Mouse (Mus musculus) kidney, postnatal 36 days (tissue): ENCODE data around the gene Hspa12a.

ENCODE experiments used
- DNase-seq, 2 experiments: peaks; one replicate each; pipeline ENCODE4 v3.0.0; 2021 to 2022; ENCODE audit warnings: mixed read lengths in 2 of 2

Gene Hspa12a

GRCm38 (mm10) chr19:58942841-58943828 lies at the start of gene Hspa12a, which contains the start of gene Eno4:
TSS of gene Hspa12a (minus strand) at chr19:58943654.
TSS of gene Eno4 (plus strand) at chr19:58943425.
- peak; percentile 94 to 95 for DNase-seq

DNA sequence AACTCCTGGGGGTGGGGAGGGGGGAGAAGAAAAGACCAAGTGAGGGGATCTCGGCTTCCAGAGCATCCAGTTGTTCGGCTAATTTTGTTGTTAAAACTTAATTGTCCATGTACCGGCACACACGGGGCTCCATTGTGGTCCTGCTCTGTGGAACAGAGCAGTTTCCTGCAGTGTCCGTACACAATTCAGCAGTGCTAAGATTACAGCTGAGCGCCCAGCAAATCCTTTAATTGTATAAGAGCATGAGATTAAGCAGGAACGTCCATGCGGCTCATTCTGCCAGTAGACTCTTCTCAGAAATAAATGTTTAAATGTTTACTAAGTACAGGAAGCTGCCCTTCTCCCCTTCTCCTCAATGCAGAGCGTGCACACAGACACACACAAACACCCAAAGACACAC lies 38.1 kb upstream of the Hspa12a start:
- DNase-seq: no peak

GRCm38 (mm10) chr19:58980056-58980440 lies 36.6 kb upstream of the Hspa12a start:
- no peak for DNase-seq

DNA sequence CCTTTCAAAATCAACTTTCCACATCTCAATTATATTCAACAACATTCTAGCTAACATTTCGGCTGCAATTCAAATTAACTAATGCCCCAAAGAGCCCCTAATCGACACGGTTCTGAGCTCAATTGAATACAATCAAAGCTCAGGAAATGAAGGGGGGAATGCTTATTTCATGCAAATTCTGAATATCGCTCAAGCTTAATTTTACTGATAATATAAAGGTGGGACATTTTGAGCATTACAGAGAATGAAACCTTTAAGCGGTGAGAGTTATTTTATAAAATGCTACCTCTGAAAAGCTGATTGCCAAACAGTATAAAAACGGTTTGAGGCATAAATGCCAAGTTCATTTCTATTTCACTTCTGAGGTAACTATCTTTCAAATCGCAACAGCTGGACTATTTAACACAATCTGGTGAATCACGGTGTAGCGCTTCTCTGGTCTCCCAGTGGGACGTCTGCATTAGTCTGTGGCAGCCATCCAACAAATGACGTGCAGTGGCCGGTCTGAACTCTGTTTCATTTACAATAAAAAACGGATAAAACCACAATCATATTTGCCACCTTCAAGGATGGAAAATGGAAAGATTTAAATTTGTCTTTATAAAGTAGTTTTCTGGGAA lies 36.1 kb upstream of the Hspa12a start:
- DNase-seq: peak in 1 of 2 experiments; percentile 15

GRCm38 (mm10) chr19:58978401-58979171 lies 35.1 kb upstream of the Hspa12a start:
- DNase-seq: no peak

DNA sequence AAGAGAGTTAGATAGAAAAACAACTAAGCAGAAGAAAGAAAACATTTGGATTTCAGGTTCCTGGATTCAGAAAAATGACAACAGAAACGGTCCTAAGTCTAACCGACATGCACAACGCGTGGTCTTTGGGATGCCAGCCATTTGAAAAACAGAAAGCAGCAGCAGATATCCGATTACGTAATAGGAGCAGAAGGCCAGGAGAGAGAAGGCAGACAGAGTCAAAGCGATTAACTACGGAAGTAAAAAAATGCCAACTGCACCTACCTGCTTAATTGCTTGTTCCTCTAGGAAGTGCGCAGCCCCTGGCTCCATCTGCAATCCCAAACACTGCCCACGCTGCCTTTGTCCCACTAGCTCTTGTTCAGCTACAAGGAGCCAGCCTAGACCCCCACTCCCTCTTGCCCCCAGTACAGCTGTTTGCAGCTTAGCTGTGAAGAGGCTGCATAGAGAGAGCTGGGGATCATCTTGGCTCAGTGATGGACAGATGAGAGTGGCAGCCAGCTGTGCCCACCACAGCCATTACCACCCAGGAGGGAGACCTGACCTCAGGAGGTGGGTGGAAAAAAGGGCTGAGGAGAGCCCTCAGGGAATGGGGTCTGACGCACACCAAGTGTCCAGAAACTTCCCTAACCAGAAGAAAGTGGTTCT lies 31.9 kb upstream of the Hspa12a start:
- no peak for DNase-seq

DNA sequence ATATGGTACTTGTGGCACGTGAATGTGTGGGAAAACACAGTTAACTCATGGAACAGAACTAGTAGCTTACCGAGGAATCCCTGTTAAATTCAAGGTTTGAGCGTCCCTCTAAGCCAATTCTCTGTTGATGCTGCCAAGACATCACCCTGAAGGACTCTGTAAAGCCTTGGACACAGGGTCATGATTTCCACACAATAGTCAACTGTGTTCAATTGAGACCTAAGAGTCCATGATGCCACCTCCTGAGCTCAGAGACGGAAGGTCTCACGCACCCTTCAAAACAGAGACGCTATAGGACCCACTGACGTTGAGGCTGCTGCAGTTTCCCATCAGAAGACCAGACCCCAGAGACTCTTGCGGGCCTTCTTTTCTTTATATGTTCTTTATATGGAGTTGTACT lies 30.7 kb upstream of the Hspa12a start:
- DNase-seq: no peak

GRCm38 (mm10) chr19:58970826-58971225 lies 27.4 kb upstream of the Hspa12a start:
- DNase-seq: no peak

GRCm38 (mm10) chr19:58968731-58969506 lies 25.5 kb upstream of the Hspa12a start:
- DNase-seq: no peak

GRCm38 (mm10) chr19:58963011-58963410 lies 19.6 kb upstream of the Hspa12a start:
- DNase-seq: no peak

DNA sequence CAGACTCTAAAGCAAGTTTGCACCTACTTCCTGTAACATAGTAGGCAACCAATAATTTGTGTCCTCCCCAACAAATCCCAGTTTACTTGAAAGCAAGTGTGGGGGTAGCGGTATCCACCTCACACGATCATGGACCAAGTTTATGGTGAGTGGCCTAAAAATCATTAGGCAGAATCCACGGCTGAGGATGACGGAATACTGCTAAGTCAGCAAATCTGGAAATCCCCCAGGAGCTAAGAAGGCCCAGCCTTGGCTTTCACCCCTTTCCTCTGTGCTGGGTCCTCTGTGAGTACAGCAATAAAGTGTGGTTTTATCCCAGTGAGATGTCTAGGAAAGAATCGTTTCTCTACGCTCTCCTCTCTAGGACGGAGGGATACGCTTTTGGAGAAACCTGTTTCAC lies 11.3 kb upstream of the Hspa12a start:
- DNase-seq: no peak

DNA sequence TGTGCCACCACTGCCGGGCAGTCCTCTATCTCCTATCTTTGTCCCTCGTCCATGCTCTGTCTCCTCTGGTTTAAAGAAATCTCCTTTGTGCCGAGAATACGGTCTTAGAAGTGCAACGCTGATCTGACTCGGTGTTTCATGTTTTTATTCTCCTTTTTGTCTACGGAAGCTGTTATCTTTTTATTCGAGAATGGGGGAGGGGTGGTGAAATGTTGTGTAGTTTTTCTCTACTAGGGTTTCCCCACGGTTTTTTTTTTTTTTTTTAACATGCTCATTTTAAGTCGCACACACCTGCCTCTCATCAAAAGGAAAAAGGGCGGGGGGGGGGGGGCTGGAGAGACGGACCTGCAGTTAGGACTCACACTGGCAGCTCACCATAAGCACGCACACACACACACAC lies 8.8 kb upstream of the Hspa12a start:
- no peak for DNase-seq

- DNase-seq: no peak
These were observed 8.1 kb upstream of the Hspa12a start for GRCm38 (mm10) chr19:58951521-58951920.

GRCm38 (mm10) chr19:58945959-58946358 lies 2.5 kb upstream of the Hspa12a start:
- DNase-seq: no peak

DNA sequence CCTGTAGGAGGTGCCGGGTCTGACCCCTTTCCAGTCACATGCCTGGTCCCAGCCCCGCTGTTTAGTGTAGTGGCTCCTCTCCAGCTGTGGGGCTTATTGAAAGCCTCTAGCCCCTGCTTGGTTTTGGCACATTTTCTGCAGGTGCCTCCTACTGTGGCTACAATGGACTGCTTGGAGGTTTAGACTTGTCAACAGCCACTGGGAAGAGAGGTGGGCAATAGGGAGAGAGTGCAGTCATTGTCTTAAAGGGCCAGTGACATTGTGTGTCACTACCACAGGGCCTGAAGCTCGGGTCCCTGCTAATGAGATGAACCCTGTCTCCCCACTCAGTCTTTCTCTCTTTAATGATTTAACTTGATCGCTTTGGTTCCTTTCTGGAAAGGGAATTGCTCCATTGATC lies 10.4 kb downstream of the Hspa12a start:
- no peak for DNase-seq

DNA sequence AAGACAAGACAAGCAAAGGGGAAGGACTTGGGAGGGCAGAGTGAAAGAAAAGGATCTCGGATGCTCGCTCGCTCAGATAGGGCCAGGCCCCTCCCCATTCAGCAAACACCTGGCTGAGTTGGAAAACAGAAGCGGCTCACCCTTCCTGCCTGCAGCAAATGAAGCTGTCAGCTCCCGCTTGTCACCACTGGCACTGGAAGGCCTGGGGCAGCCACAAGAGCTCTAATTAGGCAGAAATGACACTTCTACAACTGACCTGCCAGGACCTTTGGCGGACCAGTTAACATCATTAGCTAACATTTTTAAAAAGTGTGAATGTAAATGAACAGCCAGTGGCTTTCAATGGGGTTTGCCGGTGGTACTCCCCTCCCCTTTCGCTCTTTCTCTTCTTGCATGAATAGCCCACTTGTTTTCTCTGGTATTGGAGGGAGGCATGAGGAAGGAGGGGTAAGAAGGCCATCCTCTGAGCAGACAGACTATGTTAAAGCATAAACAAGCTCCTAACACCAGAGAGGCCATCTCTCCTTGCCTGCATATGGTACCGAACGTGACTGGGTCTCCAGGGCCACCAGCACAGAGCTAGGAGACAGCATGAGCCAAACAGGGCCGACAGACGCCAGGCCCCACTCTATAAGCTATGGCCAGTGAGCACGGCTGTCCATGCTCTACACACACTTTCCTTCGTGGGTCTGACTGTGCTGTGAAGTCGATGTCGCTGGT lies 12.2 kb downstream of the Hspa12a start:
- DNase-seq: no peak

- no peak for DNase-seq
These were observed 24.3 kb downstream of the Hspa12a start for GRCm38 (mm10) chr19:58919148-58919547.

DNA sequence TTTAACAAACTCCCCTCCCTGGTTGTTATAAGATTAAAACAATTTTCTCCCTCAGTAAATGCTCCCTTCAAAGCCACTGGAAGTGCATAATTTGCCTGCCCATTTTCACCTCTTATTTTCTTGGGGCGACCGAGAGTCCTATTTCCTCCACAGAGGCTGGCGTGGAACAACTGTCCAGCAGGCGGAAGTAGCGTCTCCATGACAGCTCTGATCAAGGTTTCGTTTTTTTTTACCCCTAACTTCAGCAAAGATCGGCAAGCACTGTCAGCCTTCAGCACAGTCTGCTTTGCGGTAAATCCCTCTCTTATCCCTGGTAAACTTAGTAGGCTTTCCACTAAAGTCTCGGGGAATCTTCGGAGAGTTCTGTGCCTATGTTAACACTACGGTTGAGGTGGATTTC lies 24.9 kb downstream of the Hspa12a start:
- DNase-seq: peak in 1 of 2 experiments; percentile 25

- no peak for DNase-seq
These were observed 30.2 kb downstream of the Hspa12a start for GRCm38 (mm10) chr19:58913301-58913700.

- peak; percentile 47 to 86 for DNase-seq
These were observed 32.1 kb downstream of the Hspa12a start for GRCm38 (mm10) chr19:58911386-58911785.

GRCm38 (mm10) chr19:58910941-58911368 lies 32.5 kb downstream of the Hspa12a start:
- peak in 1 of 2 experiments; percentile 11 for DNase-seq
